Mouse (Mus musculus): ENCODE measurements at regions not wholly inside any gene's neighbourhood (a gene's known extent, or its start where the extent isn't known, plus 50 kb on each side); places are given as distances from the start of the nearest gene placed in this dataset.
A peak's percentile ranks its signal among the peaks of the same experiment; 100 is the strongest.

DNA sequence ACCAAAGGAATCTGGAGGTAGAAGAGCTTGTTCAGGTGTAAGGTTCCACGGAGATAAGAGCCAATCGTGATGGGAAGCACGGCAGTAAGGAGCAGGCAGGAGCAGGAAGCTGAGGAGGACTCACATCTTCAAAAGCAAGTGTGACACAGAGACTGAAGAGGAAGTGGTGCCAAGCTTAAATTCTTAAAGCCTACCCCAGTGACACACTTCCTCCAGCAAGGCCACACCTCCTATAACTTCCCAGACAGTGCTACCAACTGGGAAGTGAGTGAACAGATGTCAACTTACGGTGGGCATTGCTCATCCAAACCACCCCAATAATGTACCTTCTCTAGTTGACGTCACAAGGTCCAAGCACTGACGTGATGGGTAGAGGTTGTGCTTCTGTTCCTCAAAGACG lies 133.0 kb downstream of the Cdh26 start:
- WGBS, result 94% methylated on average over 7 of the region's 7 CpGs
- ATAC-seq (ENCODE audit: low FRiP score), result no peak

DNA sequence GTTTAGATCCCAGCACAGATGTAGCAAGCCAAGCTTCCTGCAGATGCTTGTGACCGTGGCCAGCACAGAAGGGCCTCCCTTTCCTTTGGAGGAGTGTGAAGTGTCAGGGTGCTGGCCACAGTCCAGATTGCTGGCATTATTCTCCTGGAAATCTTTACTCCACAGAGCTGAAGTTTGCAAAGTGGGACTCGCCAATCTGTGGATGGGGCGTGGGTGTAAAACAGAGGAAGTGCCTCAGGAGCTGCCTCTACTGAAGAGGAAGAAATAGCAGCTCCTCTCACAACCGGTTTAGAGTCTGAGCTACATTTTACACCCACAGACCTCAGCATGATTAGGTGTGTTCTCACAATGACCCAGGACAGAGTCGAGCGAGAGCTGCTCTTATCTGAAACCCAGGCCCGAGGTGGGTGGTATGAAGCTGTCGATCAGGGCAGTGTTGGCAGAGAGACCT lies 135.1 kb downstream of the Cdh26 start:
- Histone ChIP-seq H3K36me3 (replicated peaks; ENCODE audit: control insufficient read depth, insufficient read depth) (no peaks in the 10 kb centered on the region), H3K4me1 (replicated peaks; ENCODE audit: control insufficient read depth, insufficient read depth, low read length) (no peaks in the 10 kb centered on the region), H3K4me2 (replicated peaks) (no peak overlapping the region), H3K27me3 (ENCODE audit: control insufficient read depth, insufficient read depth, low read length) (no peaks in the 10 kb centered on the region), H3K4me3 (replicated peaks; ENCODE audit: low read length) (no peak overlapping the region), H3K9ac (no peak overlapping the region), H3K27ac (no peak overlapping the region), H3K9me3 (ENCODE audit: control insufficient read depth, low read length) (no peaks in the 10 kb centered on the region)
- WGBS, result 71% methylated on average over 8 of the region's 8 CpGs
- no peak for DNase-seq (ENCODE audit: low spot score)
- ATAC-seq (ENCODE audit: low FRiP score), result no peak

More for the DNA sequence above, 133.0 kb downstream of the Cdh26 start:
- Histone ChIP-seq H3K27ac (no peak overlapping the region), H3K4me2 (replicated peaks) (no peak overlapping the region), H3K27me3 (ENCODE audit: control insufficient read depth, insufficient read depth, low read length) (no peaks in the 10 kb centered on the region), H3K4me3 (replicated peaks; ENCODE audit: low read length) (no peak overlapping the region), H3K9ac (no peak overlapping the region), H3K9me3 (ENCODE audit: control insufficient read depth, low read length) (no peaks in the 10 kb centered on the region), H3K4me1 (replicated peaks; ENCODE audit: control insufficient read depth, insufficient read depth, low read length) (no peaks in the 10 kb centered on the region), H3K36me3 (replicated peaks; ENCODE audit: control insufficient read depth, insufficient read depth) (no peaks in the 10 kb centered on the region)
- DNase-seq (ENCODE audit: low spot score), result no peak

DNA sequence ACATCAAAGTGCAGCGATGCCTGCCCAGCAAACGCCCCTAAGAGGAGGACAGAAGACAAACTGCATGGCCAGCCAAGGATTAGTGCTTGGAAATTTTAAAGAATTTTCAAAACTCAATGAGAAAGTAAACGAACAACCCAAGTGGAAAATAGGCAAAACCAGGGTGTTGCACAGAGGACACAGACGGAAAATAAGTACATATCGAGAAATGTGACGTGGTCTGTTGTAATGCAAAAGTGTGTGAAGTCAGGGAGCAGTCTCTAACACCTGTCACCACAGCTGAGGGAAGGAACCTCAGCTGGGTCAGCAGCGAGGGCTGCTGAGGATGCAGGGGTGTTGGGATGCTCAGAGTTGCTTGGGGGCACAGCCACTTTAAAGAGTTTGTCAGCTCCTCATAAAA lies 137.2 kb downstream of the Cdh26 start:
- Histone ChIP-seq H3K4me3 (replicated peaks; ENCODE audit: low read length) (no peak overlapping the region), H3K9me3 (ENCODE audit: control insufficient read depth, low read length) (no peaks in the 10 kb centered on the region), H3K9ac (no peak overlapping the region), H3K4me1 (replicated peaks; ENCODE audit: control insufficient read depth, insufficient read depth, low read length) (no peaks in the 10 kb centered on the region), H3K4me2 (replicated peaks) (no peak overlapping the region), H3K27me3 (ENCODE audit: control insufficient read depth, insufficient read depth, low read length) (no peaks in the 10 kb centered on the region), H3K27ac (no peak overlapping the region), H3K36me3 (replicated peaks; ENCODE audit: control insufficient read depth, insufficient read depth) (no peaks in the 10 kb centered on the region)
- ATAC-seq (ENCODE audit: low FRiP score), result no peak
- WGBS, result 80% methylated on average over 7 of the region's 7 CpGs
- no peak for DNase-seq (ENCODE audit: low spot score)

DNA sequence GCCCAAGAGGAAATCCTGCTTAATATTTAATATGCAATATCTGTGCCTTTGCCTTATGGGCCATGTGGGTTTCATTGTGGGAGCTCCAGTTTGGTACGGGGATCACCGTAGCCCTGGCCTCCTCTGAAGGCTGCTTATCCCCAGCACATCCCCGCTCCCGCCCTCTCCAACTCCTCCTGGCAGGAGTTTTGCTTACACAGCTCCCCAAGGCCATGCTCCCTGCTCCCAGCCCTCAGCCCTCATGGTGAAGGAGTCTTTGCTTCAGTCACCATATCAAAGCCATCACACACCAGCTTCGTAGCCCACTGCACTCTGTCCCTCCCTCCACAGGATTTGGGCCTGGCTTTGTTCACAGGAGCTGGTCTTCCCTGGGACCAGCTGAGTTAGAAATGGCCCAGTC lies 142.0 kb downstream of the Cdh26 start:
- Histone ChIP-seq H3K27ac (no peak overlapping the region), H3K9ac (no peak overlapping the region), H3K36me3 (replicated peaks; ENCODE audit: control insufficient read depth, insufficient read depth) (no peaks in the 10 kb centered on the region), H3K9me3 (ENCODE audit: control insufficient read depth, low read length) (no peaks in the 10 kb centered on the region), H3K27me3 (ENCODE audit: control insufficient read depth, insufficient read depth, low read length) (no peaks in the 10 kb centered on the region), H3K4me2 (replicated peaks) (no peak overlapping the region), H3K4me3 (replicated peaks; ENCODE audit: low read length) (no peak overlapping the region), H3K4me1 (replicated peaks; ENCODE audit: control insufficient read depth, insufficient read depth, low read length) (0 out of 2 replicates have a peak, but pooled peaks cover 2% of the 10 kb centered on the region)
- ATAC-seq (ENCODE audit: low FRiP score) (no peak), DNase-seq (ENCODE audit: low spot score) (no peak)
- WGBS, result 80% methylated on average over 5 of the region's 5 CpGs

DNA sequence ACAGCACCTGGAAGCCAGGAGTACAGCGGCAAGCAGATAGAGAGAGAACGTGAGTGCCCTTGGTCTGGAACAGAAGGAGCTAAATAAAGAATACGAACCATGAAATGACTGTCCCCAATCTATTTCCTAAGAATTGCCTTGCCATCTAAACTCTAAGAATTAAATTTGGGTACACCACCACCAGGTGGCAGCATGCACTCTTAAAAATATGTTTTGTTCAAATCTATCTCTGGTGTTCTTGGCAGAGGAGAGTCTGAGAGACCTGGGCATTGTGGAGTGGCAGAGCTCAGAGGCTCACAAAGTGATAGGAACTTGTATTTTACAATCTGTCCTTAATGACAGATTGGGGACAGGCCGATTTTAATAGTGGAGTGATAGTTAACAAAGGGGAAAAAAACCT lies 144.5 kb downstream of the Cdh26 start:
- Histone ChIP-seq H3K27me3 (ENCODE audit: control insufficient read depth, insufficient read depth, low read length) (no peaks in the 10 kb centered on the region), H3K4me3 (replicated peaks; ENCODE audit: low read length) (no peak overlapping the region), H3K4me1 (replicated peaks; ENCODE audit: control insufficient read depth, insufficient read depth, low read length) (0 out of 2 replicates have a peak, but pooled peaks cover 2% of the 10 kb centered on the region), H3K9me3 (ENCODE audit: control insufficient read depth, low read length) (no peaks in the 10 kb centered on the region), H3K27ac (no peak overlapping the region), H3K9ac (no peak overlapping the region), H3K4me2 (replicated peaks) (no peak overlapping the region), H3K36me3 (replicated peaks; ENCODE audit: control insufficient read depth, insufficient read depth) (no peaks in the 10 kb centered on the region)
- 43% methylated on average over 4 of the region's 4 CpGs for WGBS
- DNase-seq (ENCODE audit: low spot score), result peak; percentile 82
- ATAC-seq (ENCODE audit: low FRiP score), result no peak

DNA sequence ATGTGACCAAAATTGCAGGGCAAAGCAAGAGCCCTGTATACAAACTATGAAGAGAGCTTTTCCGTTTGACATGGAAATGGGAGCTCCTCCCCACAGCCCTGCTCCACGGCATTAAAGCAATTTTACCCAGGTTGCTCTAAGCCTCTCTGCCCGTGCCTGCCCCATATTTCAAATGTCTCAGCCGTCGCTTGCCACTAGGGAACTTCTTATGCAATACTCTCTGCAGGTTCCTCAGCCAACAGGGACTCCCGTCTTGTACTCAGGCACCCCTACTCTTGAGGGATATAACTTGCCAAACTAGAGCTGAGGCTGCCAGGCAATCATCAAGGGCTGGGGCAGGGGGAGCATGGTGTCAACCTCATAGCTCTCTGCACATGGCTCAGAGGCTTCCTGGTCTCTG lies 145.1 kb downstream of the Cdh26 start:
- Histone ChIP-seq H3K9me3 (ENCODE audit: control insufficient read depth, low read length) (no peaks in the 10 kb centered on the region), H3K9ac (no peak overlapping the region), H3K4me1 (replicated peaks; ENCODE audit: control insufficient read depth, insufficient read depth, low read length) (0 out of 2 replicates have a peak, but pooled peaks cover 2% of the 10 kb centered on the region), H3K36me3 (replicated peaks; ENCODE audit: control insufficient read depth, insufficient read depth) (no peaks in the 10 kb centered on the region), H3K4me2 (replicated peaks) (no peak overlapping the region), H3K27ac (no peak overlapping the region), H3K27me3 (ENCODE audit: control insufficient read depth, insufficient read depth, low read length) (no peaks in the 10 kb centered on the region), H3K4me3 (replicated peaks; ENCODE audit: low read length) (no peak overlapping the region)
- ATAC-seq (ENCODE audit: low FRiP score) (no peak), DNase-seq (ENCODE audit: low spot score) (no peak)
- WGBS, result 57% methylated on average over 6 of the region's 6 CpGs

DNA sequence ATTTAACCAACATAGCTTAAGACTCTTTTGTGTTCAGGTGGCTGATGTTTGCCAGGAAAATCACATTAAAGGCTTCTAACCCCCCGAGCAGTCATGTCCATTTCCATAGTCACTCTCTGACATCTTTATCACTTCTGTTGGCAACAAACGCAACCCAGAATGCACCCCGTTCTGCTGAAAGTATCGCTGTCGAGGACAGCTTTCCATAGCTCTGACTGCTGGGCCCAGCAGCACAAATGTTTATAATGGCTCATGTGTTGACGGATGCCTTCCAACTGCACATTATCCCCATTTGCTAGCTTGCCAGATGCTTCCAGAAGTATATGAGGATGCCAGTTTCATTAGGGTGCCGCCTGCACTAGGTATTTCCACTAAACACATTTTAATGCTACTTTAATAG lies 145.7 kb downstream of the Cdh26 start:
- Histone ChIP-seq H3K27me3 (ENCODE audit: control insufficient read depth, insufficient read depth, low read length) (no peaks in the 10 kb centered on the region), H3K4me2 (replicated peaks) (no peak overlapping the region), H3K36me3 (replicated peaks; ENCODE audit: control insufficient read depth, insufficient read depth) (no peaks in the 10 kb centered on the region), H3K4me3 (replicated peaks; ENCODE audit: low read length) (no peak overlapping the region), H3K9ac (no peak overlapping the region), H3K4me1 (replicated peaks; ENCODE audit: control insufficient read depth, insufficient read depth, low read length) (0 out of 2 replicates have a peak, but pooled peaks cover 6% of the 10 kb centered on the region), H3K27ac (no peak overlapping the region), H3K9me3 (ENCODE audit: control insufficient read depth, low read length) (no peaks in the 10 kb centered on the region)
- ATAC-seq (ENCODE audit: low FRiP score) (no peak), DNase-seq (ENCODE audit: low spot score) (no peak)
- WGBS, result 61% methylated on average over 7 of the region's 7 CpGs

DNA sequence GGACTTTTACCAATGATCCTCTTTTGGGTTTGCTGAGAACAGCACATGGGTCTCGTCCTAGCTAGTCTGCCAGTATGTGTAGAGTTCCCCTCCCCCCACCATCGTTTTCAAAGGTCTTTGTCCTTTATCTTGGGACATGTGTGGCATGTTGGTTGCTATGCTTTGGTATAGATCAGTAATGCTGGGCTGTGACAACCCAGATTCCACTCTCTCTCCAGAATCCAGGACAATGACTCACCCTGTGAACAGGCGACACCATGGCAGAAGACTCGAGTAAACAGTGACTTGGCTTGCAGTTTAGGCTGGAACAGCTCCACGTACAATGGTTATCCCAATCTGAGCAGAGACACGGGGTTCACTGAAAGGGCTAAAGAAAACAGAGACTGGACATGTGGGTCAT lies 149.2 kb downstream of the Cdh26 start:
- Histone ChIP-seq H3K4me3 (replicated peaks; ENCODE audit: low read length) (no peak overlapping the region), H3K36me3 (replicated peaks; ENCODE audit: control insufficient read depth, insufficient read depth) (no peaks in the 10 kb centered on the region), H3K27me3 (ENCODE audit: control insufficient read depth, insufficient read depth, low read length) (no peaks in the 10 kb centered on the region), H3K4me2 (replicated peaks) (no peak overlapping the region), H3K9me3 (ENCODE audit: control insufficient read depth, low read length) (no peaks in the 10 kb centered on the region), H3K4me1 (replicated peaks; ENCODE audit: control insufficient read depth, insufficient read depth, low read length) (0 out of 2 replicates have a peak, but pooled peaks cover 9% of the 10 kb centered on the region), H3K27ac (no peak overlapping the region), H3K9ac (no peak overlapping the region)
- ATAC-seq (ENCODE audit: low FRiP score), result no peak
- DNase-seq (ENCODE audit: low spot score), result no peak
- 83% methylated on average over 6 of the region's 6 CpGs for WGBS

DNA sequence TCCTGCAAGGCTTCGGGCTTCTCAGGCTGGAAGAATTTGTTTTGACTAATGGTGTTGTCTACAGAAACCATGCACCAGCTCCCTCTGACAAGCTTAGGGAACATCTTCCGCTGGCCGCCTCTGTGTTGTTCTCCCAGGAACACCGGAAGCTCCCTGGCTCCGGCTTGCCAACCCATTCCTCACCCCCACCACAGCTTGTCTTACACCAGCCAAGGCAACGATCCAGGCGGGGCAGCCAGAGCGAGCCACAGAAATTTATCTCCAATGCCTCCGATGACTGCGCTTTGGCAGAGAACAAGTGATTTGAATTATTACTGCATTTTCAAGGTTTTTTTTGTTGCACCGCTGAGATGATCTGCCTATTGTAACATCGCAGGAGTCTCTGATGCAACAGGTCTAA lies 151.0 kb downstream of the Cdh26 start:
- H3K27ac ChIP-seq, result no peak overlapping the region
- no peak for ATAC-seq (ENCODE audit: low FRiP score)
- H3K9ac ChIP-seq, result no peak overlapping the region
- H3K36me3 ChIP-seq (replicated peaks; ENCODE audit: control insufficient read depth, insufficient read depth), result no peaks in the 10 kb centered on the region
- WGBS, result 69% methylated on average over 12 of the region's 12 CpGs
- 0 out of 2 replicates have a peak, but pooled peaks cover 7% of the 10 kb centered on the region for H3K4me1 ChIP-seq (replicated peaks; ENCODE audit: control insufficient read depth, insufficient read depth, low read length)
- no peaks in the 10 kb centered on the region for H3K9me3 ChIP-seq (ENCODE audit: control insufficient read depth, low read length)
- no peak overlapping the region for H3K4me2 ChIP-seq (replicated peaks)
- no peak for DNase-seq (ENCODE audit: low spot score)
- H3K27me3 ChIP-seq (ENCODE audit: control insufficient read depth, insufficient read depth, low read length), result no peaks in the 10 kb centered on the region
- H3K4me3 ChIP-seq (replicated peaks; ENCODE audit: low read length), result no peak overlapping the region

DNA sequence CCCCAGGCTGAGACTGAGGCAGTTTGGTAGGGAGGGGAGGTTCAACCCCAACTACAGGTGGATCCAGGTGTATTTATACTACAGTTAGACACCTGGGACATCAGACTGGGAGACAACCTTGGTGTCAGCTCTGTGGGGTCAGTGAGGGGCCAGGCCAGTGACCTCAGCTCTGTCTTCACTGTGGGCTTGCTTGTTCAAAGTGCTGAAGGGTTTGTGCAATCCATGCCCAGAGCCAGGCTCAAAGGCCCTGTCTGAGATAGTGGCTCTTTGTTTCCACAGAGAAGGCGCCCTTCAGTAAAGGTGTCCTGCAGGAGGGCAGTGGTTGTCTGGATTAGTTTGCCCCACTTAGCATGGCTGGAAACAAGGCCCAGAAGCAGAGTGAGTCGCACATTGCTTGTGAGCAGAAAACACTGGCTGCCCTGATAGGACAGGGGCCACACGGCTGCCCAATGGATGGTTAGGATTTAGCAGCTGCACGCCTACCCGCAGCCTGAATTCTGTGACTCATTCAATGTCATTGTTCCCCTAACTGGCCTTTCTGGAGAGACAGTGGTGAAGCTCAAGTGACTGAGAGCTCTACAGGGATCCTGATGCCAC lies 154.7 kb downstream of the Cdh26 start:
- H3K4me1 ChIP-seq (replicated peaks; ENCODE audit: control insufficient read depth, insufficient read depth, low read length), result 0 out of 2 replicates have a peak, but pooled peaks cover 7% of the 10 kb centered on the region
- no peaks in the 10 kb centered on the region for H3K36me3 ChIP-seq (replicated peaks; ENCODE audit: control insufficient read depth, insufficient read depth)
- no peak overlapping the region for H3K4me2 ChIP-seq (replicated peaks)
- no peak overlapping the region for H3K4me3 ChIP-seq (replicated peaks; ENCODE audit: low read length)
- no peak for DNase-seq (ENCODE audit: low spot score)
- ATAC-seq (ENCODE audit: low FRiP score), result no peak
- 78% methylated on average over 5 of the region's 5 CpGs for WGBS
- no peak overlapping the region for H3K27ac ChIP-seq
- H3K9me3 ChIP-seq (ENCODE audit: control insufficient read depth, low read length), result no peaks in the 10 kb centered on the region
- no peak overlapping the region for H3K9ac ChIP-seq
- H3K27me3 ChIP-seq (ENCODE audit: control insufficient read depth, insufficient read depth, low read length), result no peaks in the 10 kb centered on the region

Data from hindbrain, embryonic 14.5 days (tissue).